Mouse (Mus musculus): ENCODE measurements around the gene Farsb.

Farsb gene

GRCm38 (mm10) chr1:78483430-78483829 is 5.3 kb downstream of the Farsb start:
- no peak for DNase-seq

- no peak for DNase-seq
These were observed 16.3 kb downstream of the Farsb start for GRCm38 (mm10) chr1:78472441-78472840.

- DNase-seq, result no peak
These were observed 34.0 kb downstream of the Farsb start for GRCm38 (mm10) chr1:78454659-78455058.

- DNase-seq, result no peak
These were observed 34.8 kb downstream of the Farsb start for GRCm38 (mm10) chr1:78453886-78454285.

GRCm38 (mm10) chr1:78452544-78452943 is 36.2 kb downstream of the Farsb start:
- no peak for DNase-seq

- DNase-seq, result no peak
These were observed 37.4 kb downstream of the Farsb start for GRCm38 (mm10) chr1:78451070-78451854.

- DNase-seq, result no peak
These were observed 40.6 kb downstream of the Farsb start for GRCm38 (mm10) chr1:78448091-78448490.

GRCm38 (mm10) chr1:78446742-78447141 is 42.0 kb downstream of the Farsb start:
- no peak for DNase-seq

- no peak for DNase-seq
These were observed 42.5 kb downstream of the Farsb start for GRCm38 (mm10) chr1:78446232-78446631.

GRCm38 (mm10) chr1:78443056-78443455 is 45.6 kb downstream of the Farsb start:
- no peak for DNase-seq

GRCm38 (mm10) chr1:78440716-78441115 is 48.0 kb downstream of the Farsb start:
- no peak for DNase-seq

- DNase-seq, result no peak
These were observed 51.5 kb downstream of the Farsb start for GRCm38 (mm10) chr1:78437150-78437549.

- DNase-seq, result no peak
These were observed 52.3 kb downstream of the Farsb start for GRCm38 (mm10) chr1:78436445-78436844.

- no peak for DNase-seq
These were observed 52.7 kb downstream of the Farsb start for GRCm38 (mm10) chr1:78435967-78436366.

- no peak for DNase-seq
These were observed 55.2 kb downstream of the Farsb start for GRCm38 (mm10) chr1:78433472-78433871.

GRCm38 (mm10) chr1:78428851-78429250 is 59.8 kb downstream of the Farsb start:
- no peak for DNase-seq

- DNase-seq, result no peak
These were observed 61.9 kb downstream of the Farsb start for GRCm38 (mm10) chr1:78426841-78427240.

GRCm38 (mm10) chr1:78425793-78426700 is 62.6 kb downstream of the Farsb start:
- peak; percentile 33 for DNase-seq

GRCm38 (mm10) chr1:78425309-78425708 is 63.4 kb downstream of the Farsb start:
- no peak for DNase-seq

GRCm38 (mm10) chr1:78424848-78425247 is 63.8 kb downstream of the Farsb start:
- DNase-seq, result no peak

- no peak for DNase-seq
These were observed 66.1 kb downstream of the Farsb start for GRCm38 (mm10) chr1:78422576-78422975.

GRCm38 (mm10) chr1:78421749-78422148 is 66.9 kb downstream of the Farsb start:
- DNase-seq, result no peak

- DNase-seq, result no peak
These were observed 68.4 kb downstream of the Farsb start for GRCm38 (mm10) chr1:78420271-78420670.

- DNase-seq, result peak; percentile 58
These were observed 69.1 kb downstream of the Farsb start for GRCm38 (mm10) chr1:78419593-78419992.

Data from right cerebral cortex, postnatal 25 days (tissue).